Mouse (Mus musculus): ENCODE results near the gene Olfr12.

- TF ChIP-seq CTCF (conservative IDR thresholded peaks at IDR 0.05; ENCODE audit: low read length) (no peak), POU5F1 (IDR thresholded peaks at IDR 0.05; ENCODE audit: borderline replicate concordance, low read length) (no peak), NANOG (IDR thresholded peaks at IDR 0.05; ENCODE audit: borderline replicate concordance, low read length) (no peak)
Measured at GRCm38 (mm10) chr1:92653179-92653578, 35.6 kb downstream of the Olfr12 start.

All from E14TG2a.4 (cell line).